Mouse (Mus musculus) layer of hippocampus, adult 2 months (tissue): Measurements from ENCODE around the gene Nubp1. TPM values are rescaled to one million over a fixed set of nuclear protein-coding genes. Genes with fewer than 3 reads are reported as not detected.

ENCODE experiments used
- DNase-seq, 2 experiments: peaks; one replicate each; pipeline ENCODE4 v3.0.0; 2022; ENCODE audit warnings: low spot score in 2 of 2
- H3K27ac ChIP-seq: fragments of 200-600 bp; 2 replicates; pipeline ENCODE4 v1.8.1; 2022
- H3K4me3 ChIP-seq: fragments of 200-600 bp; 2 replicates; pipeline ENCODE4 v1.8.1; 2022; ENCODE audit warnings: mild to moderate bottlenecking
- CTCF ChIP-seq: fragments of 200-600 bp; conservative IDR thresholded peaks from 2 replicates; pipeline ENCODE4 v1.8.1; 2022; ENCODE audit warnings: antibody characterized with exemption, mild to moderate bottlenecking, moderate library complexity
- total RNA-seq, 2 experiments: library from RNA; stranded (reverse); gene quantifications; 2 replicates each; pipeline ENCODE4 v1.2.3; 2021

The Nubp1 gene
- total RNA-seq, 2 experiments from 2014 or later = 15.5 to 17.8 TPM

GRCm38 (mm10) chr16:10436166-10436565, 24.4 kb downstream of the Nubp1 start:
- no peak for DNase-seq
- H3K4me3 ChIP-seq = no peak overlapping the region
- H3K27ac ChIP-seq = no peak overlapping the region
- TF ChIP-seq CTCF = no peak

- no peak for DNase-seq
- TF ChIP-seq CTCF = no peak
- Histone ChIP-seq H3K4me3 (no peak overlapping the region), H3K27ac (no peak overlapping the region)
Observed at GRCm38 (mm10) chr16:10438055-10438454, 26.3 kb downstream of the Nubp1 start.

- no peak for DNase-seq
- no peak overlapping the region for H3K27ac ChIP-seq
- H3K4me3 ChIP-seq = no peak overlapping the region
- TF ChIP-seq CTCF = no peak
Observed at GRCm38 (mm10) chr16:10441328-10441727, 29.6 kb downstream of the Nubp1 start.

GRCm38 (mm10) chr16:10441761-10442160, 30.0 kb downstream of the Nubp1 start:
- no peak for DNase-seq
- no peak for TF ChIP-seq CTCF
- Histone ChIP-seq H3K4me3 (no peak overlapping the region), H3K27ac (no peak overlapping the region)

- no peak for TF ChIP-seq CTCF
- no peak overlapping the region for H3K27ac ChIP-seq
- no peak overlapping the region for H3K4me3 ChIP-seq
- DNase-seq = no peak
Observed at GRCm38 (mm10) chr16:10443723-10444122, 32.0 kb downstream of the Nubp1 start.

- H3K4me3 ChIP-seq = peak overlapping the region; percentile 72
- H3K27ac ChIP-seq = peak overlapping the region; percentile 89
- no peak for TF ChIP-seq CTCF
- peak in 1 of 2 experiments; percentile 12 for DNase-seq
Observed at GRCm38 (mm10) chr16:10446573-10447263, 35.0 kb downstream of the Nubp1 start.

GRCm38 (mm10) chr16:10447264-10447594, 35.5 kb downstream of the Nubp1 start, which contains the start of gene Tvp23a:
TSS of gene Tvp23a (minus strand) at chr16:10447362.
- H3K4me3 ChIP-seq = peak within 1 kb of the TSS; percentile 72
- H3K27ac ChIP-seq = peak within 1 kb of the TSS; percentile 89
- DNase-seq = peak; percentile 91 to 93
- TF ChIP-seq CTCF = peak; percentile 25

GRCm38 (mm10) chr16:10447781-10448180, 36.0 kb downstream of the Nubp1 start:
- H3K4me3 ChIP-seq = peak overlapping the region; percentile 72
- no peak for DNase-seq
- peak overlapping the region; percentile 89 for H3K27ac ChIP-seq
- no peak for TF ChIP-seq CTCF

GRCm38 (mm10) chr16:10448931-10449330, 37.2 kb downstream of the Nubp1 start:
- no peak overlapping the region for H3K4me3 ChIP-seq
- DNase-seq = no peak
- no peak for TF ChIP-seq CTCF
- peak overlapping the region; percentile 39; the same call in 1 of the 2 replicates for H3K27ac ChIP-seq

- Histone ChIP-seq H3K27ac (no peak overlapping the region), H3K4me3 (no peak overlapping the region)
- no peak for TF ChIP-seq CTCF
- DNase-seq = no peak
Observed at GRCm38 (mm10) chr16:10451906-10452305, 40.2 kb downstream of the Nubp1 start.

- TF ChIP-seq CTCF = no peak
- peak; percentile 42 to 62 for DNase-seq
- no peak overlapping the region for H3K4me3 ChIP-seq
- no peak overlapping the region for H3K27ac ChIP-seq
Observed at GRCm38 (mm10) chr16:10452445-10452896, 40.7 kb downstream of the Nubp1 start.

- H3K4me3 ChIP-seq = no peak overlapping the region
- TF ChIP-seq CTCF = no peak
- no peak for DNase-seq
- H3K27ac ChIP-seq = no peak overlapping the region
Observed at GRCm38 (mm10) chr16:10453872-10454582, 42.3 kb downstream of the Nubp1 start.

GRCm38 (mm10) chr16:10454583-10454974, 42.8 kb downstream of the Nubp1 start:
- Histone ChIP-seq H3K27ac (no peak overlapping the region), H3K4me3 (no peak overlapping the region)
- no peak for TF ChIP-seq CTCF
- no peak for DNase-seq

GRCm38 (mm10) chr16:10460188-10460587, 48.4 kb downstream of the Nubp1 start:
- no peak for DNase-seq
- Histone ChIP-seq H3K27ac (no peak overlapping the region), H3K4me3 (no peak overlapping the region)
- TF ChIP-seq CTCF = no peak
